Mouse (Mus musculus) kidney, postnatal 10 days (tissue): ENCODE measurements at regions not wholly inside any gene's neighbourhood (a gene's known extent, or its start where the extent isn't known, plus 50 kb on each side); places are given as distances from the start of the nearest gene placed in this dataset.
A peak's percentile ranks its signal among the peaks of the same experiment; 100 is the strongest.

ENCODE experiments used
- DNase-seq: peaks from one replicate; pipeline ENCODE4 v3.0.0; 2021; ENCODE audit warnings: mixed read lengths

DNA sequence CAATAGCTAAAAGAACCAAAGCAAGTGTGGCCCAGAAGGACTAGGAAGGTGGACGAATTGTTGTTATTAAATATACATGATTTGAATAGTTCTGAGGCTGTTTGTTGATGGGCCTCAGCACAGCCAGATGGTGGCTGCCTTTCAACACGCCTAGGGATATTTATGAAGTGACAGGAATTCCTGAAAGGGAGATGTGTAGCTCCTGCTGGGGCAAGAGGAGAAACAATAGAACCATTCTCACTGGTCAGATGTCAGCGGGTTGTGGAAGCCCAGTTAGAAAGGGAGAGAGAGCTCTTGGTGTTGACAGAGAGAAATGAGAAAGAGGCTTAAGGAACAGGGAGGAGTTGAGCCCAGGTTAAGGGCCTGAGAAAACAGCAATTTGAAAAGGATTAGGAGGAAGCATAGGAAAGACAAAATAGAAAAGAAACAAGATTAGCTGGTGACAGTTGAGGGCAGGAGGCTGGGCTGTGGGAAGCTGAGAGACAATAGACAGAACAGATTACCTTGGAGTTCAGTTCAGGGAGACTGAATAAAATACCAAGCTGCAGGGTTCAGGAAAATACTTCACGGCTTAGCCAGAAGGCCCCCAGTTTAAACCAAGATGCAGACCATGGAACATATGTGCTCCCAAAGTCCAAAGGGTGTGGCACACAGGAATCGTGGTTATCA, 174.7 kb upstream of the Ptbp2 start:
- no peak for DNase-seq

DNA sequence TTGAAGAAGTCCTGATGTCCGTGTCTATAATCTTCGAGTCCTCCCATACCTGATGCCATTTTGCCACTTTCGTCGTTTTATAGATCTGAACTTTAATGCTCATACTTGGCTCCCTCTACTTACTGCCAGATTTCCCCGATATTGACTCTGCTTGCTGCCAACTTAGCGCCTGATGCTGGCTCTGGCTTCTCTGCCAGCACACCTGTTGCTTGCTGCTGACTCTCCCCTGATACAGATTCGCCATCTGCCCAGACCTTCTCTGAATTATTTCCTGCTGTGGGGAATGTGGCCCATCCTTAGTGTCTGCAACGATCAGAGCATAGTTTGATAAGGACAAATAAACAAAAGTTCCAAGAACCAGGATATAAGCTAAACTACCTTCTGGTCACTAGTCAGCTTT, 173.3 kb upstream of the Ptbp2 start:
- no peak for DNase-seq

- no peak for DNase-seq
Observed at GRCm38 (mm10) chr3:119955745-119956615, 171.7 kb upstream of the Ptbp2 start.

DNA sequence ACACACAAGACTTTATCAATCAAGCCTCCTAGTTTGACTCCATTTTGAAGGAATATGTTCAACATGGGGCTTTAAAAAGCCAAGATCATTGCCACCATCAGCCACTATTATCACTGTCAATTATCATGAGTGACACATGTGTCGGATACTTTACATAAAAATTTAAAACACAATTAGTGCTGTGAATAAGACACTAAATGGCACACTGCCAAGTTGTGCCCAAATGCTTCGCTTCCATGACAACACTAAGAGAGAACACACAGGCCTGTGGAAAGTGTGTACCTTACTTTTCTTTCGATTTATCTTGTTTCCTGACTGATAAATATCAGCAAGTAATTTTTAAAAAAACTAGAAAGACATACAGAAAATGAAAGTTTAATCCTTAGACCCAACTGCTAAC, 166.5 kb upstream of the Ptbp2 start:
- DNase-seq: no peak

- no peak for DNase-seq
Observed at GRCm38 (mm10) chr3:119950070-119950469, 165.8 kb upstream of the Ptbp2 start.

GRCm38 (mm10) chr3:119949620-119950019, 165.4 kb upstream of the Ptbp2 start:
- DNase-seq: peak; percentile 34

DNA sequence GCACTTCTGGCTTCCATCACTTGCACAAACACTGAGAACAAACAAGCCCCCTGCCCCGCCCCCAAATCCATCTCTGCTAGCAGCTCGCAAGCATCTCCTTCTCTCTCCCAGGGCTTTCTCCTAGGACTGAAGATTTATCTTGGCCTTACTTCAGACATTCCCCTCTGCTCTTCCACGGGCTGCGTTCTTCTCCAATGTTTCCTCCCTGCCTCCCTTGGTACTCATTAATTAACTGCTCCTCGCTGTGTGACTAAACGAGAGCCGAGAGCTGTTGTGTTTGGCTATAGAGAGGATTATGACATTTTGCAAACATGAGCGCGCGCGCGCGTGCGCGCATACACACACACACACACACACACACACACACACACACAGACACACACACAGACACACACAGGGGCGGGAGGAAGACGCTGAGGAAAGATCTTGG, 164.8 kb upstream of the Ptbp2 start:
- peak; percentile 91 for DNase-seq

- no peak for DNase-seq
Observed at GRCm38 (mm10) chr3:119947126-119947525, 162.9 kb upstream of the Ptbp2 start.

- DNase-seq: no peak
Observed at GRCm38 (mm10) chr3:119944115-119944514, 159.8 kb upstream of the Ptbp2 start.

- DNase-seq: peak; percentile 19
Observed at GRCm38 (mm10) chr3:119939091-119939490, 154.8 kb upstream of the Ptbp2 start.

- DNase-seq: no peak
Observed at GRCm38 (mm10) chr3:119938425-119938824, 154.2 kb upstream of the Ptbp2 start.

GRCm38 (mm10) chr3:119936526-119936925, 152.3 kb upstream of the Ptbp2 start:
- no peak for DNase-seq

- peak; percentile 18 for DNase-seq
Observed at GRCm38 (mm10) chr3:119933049-119933511, 148.8 kb upstream of the Ptbp2 start.

DNA sequence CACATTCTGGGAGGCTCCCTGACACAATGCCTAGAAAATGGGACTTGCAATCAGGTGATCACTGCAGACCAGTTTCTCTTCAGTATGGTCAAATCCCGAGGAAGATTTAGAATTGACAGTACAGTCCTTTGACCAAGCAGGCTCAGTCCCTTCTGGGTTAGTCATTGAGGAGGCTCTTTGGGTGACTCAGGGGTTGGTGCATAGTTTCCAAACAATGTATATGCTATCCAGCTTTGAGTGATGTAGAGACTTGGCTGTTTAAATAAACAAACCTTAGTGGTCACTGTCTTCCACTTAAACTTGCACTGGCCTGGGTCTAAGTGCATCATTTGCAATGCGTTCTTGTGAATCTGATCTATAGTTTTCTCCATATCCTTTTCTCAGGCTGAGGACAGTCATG, 144.0 kb upstream of the Ptbp2 start:
- no peak for DNase-seq

DNA sequence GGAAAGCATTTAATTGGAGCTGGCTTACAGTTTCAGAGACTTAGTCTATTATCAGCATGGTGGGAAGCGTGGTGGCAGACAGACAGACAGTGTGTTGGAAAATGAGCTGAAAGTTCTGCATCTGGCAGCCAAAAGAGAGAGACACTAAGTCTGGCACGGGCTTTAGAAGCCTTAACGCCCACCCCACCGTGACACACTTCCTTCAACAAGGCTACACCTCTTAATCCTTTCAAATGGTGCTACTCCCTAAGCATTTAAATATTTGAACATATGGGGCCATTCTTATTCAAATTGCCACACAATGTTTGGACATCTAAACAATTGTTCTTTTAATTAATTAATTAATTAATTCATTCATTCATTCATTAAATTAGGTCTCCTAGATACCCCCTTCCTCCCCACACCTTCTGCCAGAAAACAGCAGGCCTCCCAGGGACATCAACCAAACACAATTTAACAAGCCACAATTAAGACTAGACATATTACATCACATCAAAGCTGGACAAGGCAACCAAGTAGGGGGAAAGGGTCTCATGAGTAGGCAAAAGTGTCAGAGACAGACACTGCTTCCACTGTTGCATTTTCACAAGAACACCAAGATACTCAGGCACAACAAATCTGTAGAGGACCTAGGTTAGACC, 135.4 kb upstream of the Ptbp2 start:
- DNase-seq: no peak

DNA sequence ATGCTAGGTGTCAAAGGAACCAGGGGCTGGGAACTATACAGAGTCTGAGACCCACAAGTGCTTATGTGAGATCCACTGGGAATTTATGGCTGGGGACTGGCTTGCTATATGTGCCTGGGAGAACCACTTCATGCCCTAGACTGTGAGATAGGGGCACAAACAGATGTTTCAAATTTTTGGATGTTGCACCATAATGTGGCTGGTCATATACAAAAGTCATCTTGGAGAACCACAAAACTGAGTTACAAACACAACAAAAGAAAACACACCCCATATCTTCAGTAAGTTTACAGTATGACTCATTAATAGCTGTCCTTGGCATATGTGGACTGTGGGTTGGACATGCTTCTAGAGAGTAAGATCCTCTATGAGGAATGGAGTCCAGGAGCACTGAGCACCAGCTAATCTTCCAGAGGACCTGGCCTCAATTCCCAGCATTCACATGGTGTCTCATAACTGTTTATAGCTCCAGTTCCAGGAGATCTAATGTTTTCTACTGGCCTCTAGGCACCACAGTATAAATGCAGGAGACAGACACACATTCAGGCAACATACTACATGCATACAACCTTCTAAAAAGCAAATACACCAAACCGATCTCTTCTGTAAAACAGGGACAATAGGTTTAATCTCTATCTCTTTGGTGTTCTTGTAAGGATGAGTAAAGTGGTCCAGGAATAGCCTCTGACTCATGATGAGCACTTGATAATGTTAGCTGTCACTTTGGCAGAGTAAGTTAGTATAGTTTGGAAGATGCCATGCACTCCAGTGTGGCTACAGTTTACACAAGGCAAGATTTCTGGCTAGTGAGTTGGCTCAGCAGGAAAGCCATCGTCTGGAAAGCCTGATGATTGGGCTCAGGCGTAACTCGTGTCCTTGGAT, 132.0 kb upstream of the Ptbp2 start:
- DNase-seq: no peak

GRCm38 (mm10) chr3:119911532-119911931, 127.3 kb upstream of the Ptbp2 start:
- no peak for DNase-seq

DNA sequence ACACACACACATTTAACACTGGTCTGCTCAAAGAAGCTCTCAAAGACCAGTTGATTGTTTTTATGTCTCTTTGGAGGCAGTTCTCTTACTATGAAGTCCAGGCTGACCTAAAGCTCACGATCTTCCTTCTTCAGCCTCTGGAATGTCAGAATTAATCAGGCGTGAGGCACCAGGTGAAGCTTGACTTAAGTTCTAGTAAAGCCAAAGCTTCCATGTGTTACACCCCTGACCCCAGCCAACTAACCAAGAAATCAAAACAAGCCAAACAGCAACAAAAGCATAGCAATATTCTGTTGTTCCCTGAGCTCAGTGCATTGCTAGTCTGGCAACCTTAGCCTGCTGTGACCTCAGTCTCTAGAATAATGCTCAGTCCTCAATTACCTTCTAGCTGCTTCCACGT, 120.0 kb upstream of the Ptbp2 start:
- no peak for DNase-seq

- DNase-seq: no peak
Observed at GRCm38 (mm10) chr3:119895141-119895540, 110.9 kb upstream of the Ptbp2 start.

- DNase-seq: peak; percentile 7
Observed at GRCm38 (mm10) chr3:119894035-119894434, 109.8 kb upstream of the Ptbp2 start.

DNA sequence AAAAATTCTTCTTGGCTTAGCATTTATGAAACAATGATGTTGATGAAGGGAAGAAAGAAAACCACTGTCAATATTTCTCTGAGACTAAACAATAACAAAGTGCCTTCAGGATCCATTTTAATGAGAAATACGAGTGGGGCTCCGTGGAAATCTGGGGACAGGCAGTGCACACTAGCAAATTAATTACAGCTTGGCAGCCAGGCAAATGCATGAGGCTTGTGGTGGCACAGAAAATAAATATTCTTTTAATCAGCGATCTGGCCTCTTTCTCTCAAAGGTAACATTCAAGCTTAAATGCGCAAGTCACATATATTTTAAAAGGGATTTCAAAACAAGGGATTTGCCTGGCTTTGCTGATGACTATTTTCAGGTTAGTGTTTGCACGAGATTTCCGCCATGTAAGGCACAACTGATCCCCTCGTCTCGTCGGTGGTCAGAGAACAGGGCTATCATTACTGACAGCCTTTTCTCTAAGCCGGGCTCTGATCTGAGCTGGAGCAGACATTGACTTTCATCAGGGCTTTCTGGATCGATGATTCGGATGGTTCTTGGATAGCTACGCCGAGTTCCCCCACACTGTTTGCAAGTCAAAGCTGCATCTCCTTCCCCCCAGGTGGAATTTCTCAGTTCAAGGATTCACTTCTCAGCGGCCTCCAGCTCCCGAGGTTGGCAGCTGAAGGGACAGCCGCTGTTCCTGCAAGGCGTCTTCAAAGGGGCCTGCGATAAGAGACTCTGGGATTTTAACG, 109.1 kb upstream of the Ptbp2 start:
- no peak for DNase-seq
